Mouse (Mus musculus): Measurements from ENCODE around the gene Rnf5.
A peak's percentile ranks its signal among the peaks of the same experiment; 100 is the strongest.

Rnf5 gene

GRCm38 (mm10) chr17:34604511-34605237 lies 1.2 kb upstream of the Rnf5 start:
- DNase-seq: no peak

- peak; percentile 99 for DNase-seq
Observed at GRCm38 (mm10) chr17:34604061-34604508, 595 bp upstream of the Rnf5 start, which contains the start of gene Agpat1. TSS of gene Agpat1 (plus strand) at chr17:34604262.

GRCm38 (mm10) chr17:34601796-34602195 lies 1.7 kb downstream of the Rnf5 start:
- DNase-seq: no peak

GRCm38 (mm10) chr17:34599891-34600290 lies 3.6 kb downstream of the Rnf5 start:
- no peak for DNase-seq

GRCm38 (mm10) chr17:34597566-34598095 lies 5.9 kb downstream of the Rnf5 start, which contains the start of gene Ager:
TSS of gene Ager (plus strand) at chr17:34597862.
- DNase-seq: no peak

- no peak for DNase-seq
Observed at GRCm38 (mm10) chr17:34596098-34596497, 7.4 kb downstream of the Rnf5 start.

GRCm38 (mm10) chr17:34593752-34594525 lies 9.6 kb downstream of the Rnf5 start:
- peak; percentile 29 for DNase-seq

- no peak for DNase-seq
Observed at GRCm38 (mm10) chr17:34592581-34593549, 10.6 kb downstream of the Rnf5 start.

- peak; percentile 96 for DNase-seq
Observed at GRCm38 (mm10) chr17:34591994-34592375, 11.5 kb downstream of the Rnf5 start.

- DNase-seq: peak; percentile 62
Observed at GRCm38 (mm10) chr17:34591029-34591993, 12.2 kb downstream of the Rnf5 start, which contains the start of gene Pbx2. TSS of gene Pbx2 (plus strand) at chr17:34591266.

- DNase-seq: no peak
Observed at GRCm38 (mm10) chr17:34590154-34590987, 13.1 kb downstream of the Rnf5 start.

GRCm38 (mm10) chr17:34589681-34590101 lies 13.8 kb downstream of the Rnf5 start, which contains the start of gene Gpsm3:
TSS of gene Gpsm3 (plus strand) at chr17:34589806.
- peak; percentile 39 for DNase-seq

GRCm38 (mm10) chr17:34589206-34589605 lies 14.3 kb downstream of the Rnf5 start:
- DNase-seq: no peak

- DNase-seq: no peak
Observed at GRCm38 (mm10) chr17:34588767-34589166, 14.7 kb downstream of the Rnf5 start.

- no peak for DNase-seq
Observed at GRCm38 (mm10) chr17:34587814-34588213, 15.7 kb downstream of the Rnf5 start.

- DNase-seq: peak; percentile 98
Observed at GRCm38 (mm10) chr17:34587423-34587811, 16.1 kb downstream of the Rnf5 start.

GRCm38 (mm10) chr17:34586796-34587422 lies 16.6 kb downstream of the Rnf5 start:
- DNase-seq: peak; percentile 93

GRCm38 (mm10) chr17:34585877-34586771 lies 17.4 kb downstream of the Rnf5 start:
- no peak for DNase-seq

All from liver (tissue).